Mouse (Mus musculus) kidney, postnatal 0 days (tissue): ENCODE measurements around the gene Btg2. TPM values are rescaled to one million over a fixed set of nuclear protein-coding genes. Genes with fewer than 3 reads are reported as not detected.

Source experiments
- ATAC-seq: fragments of 200-750 bp; cut with Nextera tagmentation; replicated peaks from 2 replicates; pipeline ENCODE4 v1.8.0; 2017; ENCODE audit warnings: low read depth, moderate number of reproducible peaks, moderate TSS enrichment, moderate library complexity; ENCODE audit not compliant: low FRiP score
- DNase-seq: peaks from one replicate; pipeline ENCODE4 v3.0.0-alpha.2; 2016; ENCODE audit warnings: low spot score
- H3K27ac ChIP-seq: fragments of 300-500 bp; sonication (generic); 2 replicates; pipeline ENCODE4 v1.5.1; 2014; ENCODE audit warnings: mild to moderate bottlenecking
- H3K27me3 ChIP-seq: fragments of 300-500 bp; sonication (generic); 2 replicates; pipeline ENCODE4 v1.6.1; 2014; ENCODE audit warnings: low read length, mixed read lengths; ENCODE audit not compliant: insufficient read depth
- H3K36me3 ChIP-seq: fragments of 300-500 bp; sonication (generic); 2 replicates; pipeline ENCODE4 v1.6.1; 2014; ENCODE audit warnings: low read length, mixed read lengths; ENCODE audit not compliant: insufficient read depth
- H3K4me1 ChIP-seq: fragments of 300-500 bp; sonication (generic); replicated peaks from 2 replicates; pipeline ENCODE4 v1.6.1; 2014; ENCODE audit warnings: antibody characterized with exemption, low read length, mixed read lengths; ENCODE audit not compliant: insufficient read depth
- H3K4me2 ChIP-seq: fragments of 300-500 bp; sonication (generic); 2 replicates; pipeline ENCODE4 v1.6.1; 2014; ENCODE audit warnings: mild to moderate bottlenecking, low read length, moderate library complexity, mixed read lengths
- H3K4me3 ChIP-seq: fragments of 300-500 bp; sonication (generic); replicated peaks from 2 replicates; pipeline ENCODE4 v1.5.1; 2014; ENCODE audit warnings: low read depth, low read length
- H3K9ac ChIP-seq: fragments of 300-500 bp; sonication (generic); 2 replicates; pipeline ENCODE4 v1.6.1; 2014; ENCODE audit warnings: low read depth, low read length
- H3K9me3 ChIP-seq: fragments of 300-500 bp; sonication (generic); replicated peaks from 2 replicates; pipeline ENCODE4 v1.6.1; 2016; ENCODE audit warnings: low read length, inconsistent platforms, mixed read lengths
- CTCF ChIP-seq: IDR thresholded peaks from 2 replicates; pipeline ENCODE4 v1.5.1; 2016; ENCODE audit warnings: antibody characterized with exemption, low read depth, mild to moderate bottlenecking, moderate library complexity
- WGBS: fragments of 180-500 bp; shearing (Covaris S2); extraction: QIAGEN DNeasy Blood & Tissue Kit; methylation state at CpG from one replicate; pipeline ENCODE4 v1.1.7; 2014; 5-methylcytosine and 5-hydroxymethylcytosine counted together
- polyA plus RNA-seq: library from polyadenylated mRNA; unstranded; fragments of >200 nt; fragmentation: Nextera tagmentation; extraction: Ambion mirVana; gene quantifications from 2 replicates; pipeline ENCODE4 v1.2.1, GENCODE M21; 2015

Gene Btg2
- polyA plus RNA-seq, 1 experiment from 2014 or later = 37.5 TPM

GRCm38 (mm10) chr1:134063086-134063772, 15.7 kb downstream of the Btg2 start:
- peak; percentile 78 for DNase-seq
- H3K4me2 ChIP-seq = peak overlapping the region; percentile 45
- H3K27ac ChIP-seq = peak overlapping the region; percentile 98
- ATAC-seq = peak; percentile 65
- no peaks in the 10 kb centered on the region for H3K9me3 ChIP-seq
- H3K4me1 ChIP-seq = peaks cover 76% of the 10 kb centered on the region
- H3K27me3 ChIP-seq = no peaks in the 10 kb centered on the region
- no peak for TF ChIP-seq CTCF
- under 1% methylated on average over 33 of the region's 33 CpGs for WGBS
- H3K36me3 ChIP-seq = no peaks in the 10 kb centered on the region
- H3K9ac ChIP-seq = peak overlapping the region; percentile 56
- H3K4me3 ChIP-seq = peak overlapping the region; percentile 4; the same call in 1 of the 2 replicates

- H3K27me3 ChIP-seq = no peaks in the 10 kb centered on the region
- no peaks in the 10 kb centered on the region for H3K36me3 ChIP-seq
- H3K27ac ChIP-seq = peak overlapping the region; percentile 98
- H3K9me3 ChIP-seq = no peaks in the 10 kb centered on the region
- no peak for TF ChIP-seq CTCF
- no peak overlapping the region; the same call in 1 of the 2 replicates for H3K4me3 ChIP-seq
- DNase-seq (no peak), ATAC-seq (no peak)
- H3K9ac ChIP-seq = peak overlapping the region; percentile 56; the same call in 1 of the 2 replicates
- peaks cover 69% of the 10 kb centered on the region for H3K4me1 ChIP-seq
- WGBS = 12% methylated on average over 11 of the region's 11 CpGs
- H3K4me2 ChIP-seq = peak overlapping the region; percentile 45
These were observed 16.4 kb downstream of the Btg2 start for GRCm38 (mm10) chr1:134062411-134063085.

- no peak overlapping the region for H3K9ac ChIP-seq
- no peaks in the 10 kb centered on the region for H3K27me3 ChIP-seq
- no peak for TF ChIP-seq CTCF
- WGBS = 72% methylated on average over 3 of the region's 3 CpGs
- H3K9me3 ChIP-seq = no peaks in the 10 kb centered on the region
- H3K36me3 ChIP-seq = no peaks in the 10 kb centered on the region
- no peak overlapping the region for H3K4me3 ChIP-seq
- peak overlapping the region; percentile 98 for H3K27ac ChIP-seq
- H3K4me2 ChIP-seq = no peak overlapping the region
- ATAC-seq (no peak), DNase-seq (no peak)
- peaks cover 65% of the 10 kb centered on the region for H3K4me1 ChIP-seq
These were observed 17.0 kb downstream of the Btg2 start for GRCm38 (mm10) chr1:134061915-134062314.

GRCm38 (mm10) chr1:134060849-134061569, 17.9 kb downstream of the Btg2 start:
- 2% methylated on average over 31 of the region's 31 CpGs for WGBS
- DNase-seq = peak; percentile 98
- H3K9me3 ChIP-seq = no peaks in the 10 kb centered on the region
- peak; percentile 86 for ATAC-seq
- H3K27ac ChIP-seq = peak overlapping the region; percentile 98
- peaks cover 60% of the 10 kb centered on the region for H3K4me1 ChIP-seq
- peak overlapping the region; percentile 59 for H3K4me2 ChIP-seq
- peak; percentile 55 for TF ChIP-seq CTCF
- no peaks in the 10 kb centered on the region for H3K36me3 ChIP-seq
- H3K4me3 ChIP-seq = peak overlapping the region; percentile 12; the same call in 1 of the 2 replicates
- H3K27me3 ChIP-seq = no peaks in the 10 kb centered on the region
- H3K9ac ChIP-seq = peak overlapping the region; percentile 59

- WGBS = 62% methylated on average over 16 of the region's 16 CpGs
- Histone ChIP-seq H3K4me1 (peaks cover 55% of the 10 kb centered on the region), H3K36me3 (no peaks in the 10 kb centered on the region), H3K4me3 (no peak overlapping the region), H3K4me2 (peak overlapping the region; percentile 59), H3K27me3 (no peaks in the 10 kb centered on the region), H3K9me3 (no peaks in the 10 kb centered on the region), H3K27ac (peak overlapping the region; percentile 98), H3K9ac (peak overlapping the region; percentile 59; the same call in 1 of the 2 replicates)
- DNase-seq (no peak), ATAC-seq (no peak)
- peak; percentile 63 for TF ChIP-seq CTCF
These were observed 18.9 kb downstream of the Btg2 start for GRCm38 (mm10) chr1:134059739-134060695.
